Mouse (Mus musculus) CH12.LX (cell line): ENCODE data around the gene Phc1. TPM values are rescaled to one million over a fixed set of nuclear protein-coding genes. Genes with fewer than 3 reads are reported as not detected.

Experiments
- DNase-seq: peaks from one replicate; pipeline ENCODE4 v3.0.0-alpha.2; 2013; ENCODE audit errors: extremely low read depth
- H3K27ac ChIP-seq: 2 replicates; pipeline ENCODE4 v1.5.1; 2012; ENCODE audit warnings: low read depth, mild to moderate bottlenecking, control low read depth, moderate library complexity; ENCODE audit not compliant: insufficient read depth
- H3K27me3 ChIP-seq: replicated peaks from 2 replicates; pipeline ENCODE3; 2012; ENCODE audit warnings: inconsistent platforms
- H3K36me3 ChIP-seq, 2 experiments: replicated peaks in 1 of 2; 2 replicates each; pipeline versions ENCODE3 to v1.6.1; 2012; ENCODE audit warnings: inconsistent platforms in 1 of 2, low read length in 1 of 2, mild to moderate bottlenecking in 1 of 2, mixed read lengths in 1 of 2, moderate library complexity in 1 of 2; ENCODE audit not compliant: control insufficient read depth in 1 of 2, insufficient read depth in 1 of 2
- H3K4me1 ChIP-seq, 2 experiments: 2 replicates each; pipeline ENCODE4 v1.6.1; 2012; ENCODE audit warnings: inconsistent platforms in 1 of 2, moderate library complexity in 1 of 2; ENCODE audit not compliant: insufficient read depth in 2 of 2, control insufficient read depth in 1 of 2
- H3K4me2 ChIP-seq: 2 replicates; pipeline ENCODE4 v1.6.1; 2012; ENCODE audit warnings: low read depth, mild to moderate bottlenecking, control low read depth; ENCODE audit not compliant: poor library complexity, insufficient read depth, severe bottlenecking
- H3K4me3 ChIP-seq, 3 experiments: fragments of 150-350 bp in 1 of 3; sonication (generic) in 1 of 3; replicated peaks in 1 of 3; 2 replicates each; pipeline versions ENCODE3 to v1.5.1; 2011 to 2012; ENCODE audit warnings: low read depth in 2 of 3, low read length in 2 of 3, mild to moderate bottlenecking in 2 of 3, moderate library complexity in 2 of 3, control low read depth in 1 of 3, improper control_type of control experiment in 1 of 3, inconsistent platforms in 1 of 3, mixed read lengths in 1 of 3; ENCODE audit not compliant: poor library complexity in 1 of 3
- H3K79me2 ChIP-seq: replicated peaks from 2 replicates; pipeline ENCODE4 v1.6.1; 2012; ENCODE audit warnings: mild to moderate bottlenecking, moderate library complexity; ENCODE audit not compliant: control insufficient read depth, poor library complexity, insufficient read depth, severe bottlenecking; ENCODE audit errors: extremely low read depth
- H3K9ac ChIP-seq: 2 replicates; pipeline ENCODE4 v1.6.1; 2012; ENCODE audit warnings: low read depth, mild to moderate bottlenecking, control low read depth, moderate library complexity; ENCODE audit not compliant: insufficient read depth
- H3K9me3 ChIP-seq: replicated peaks from 2 replicates; pipeline ENCODE3; 2012; ENCODE audit warnings: low read length, inconsistent platforms, mixed read lengths
- CHD1 ChIP-seq: IDR thresholded peaks from 2 replicates; pipeline ENCODE4 v1.6.1; 2012; ENCODE audit warnings: low read depth, low read length, improper control_type of control experiment, inconsistent platforms
- E2F4 ChIP-seq: IDR thresholded peaks from 2 replicates; pipeline ENCODE4 v1.6.1; 2011; ENCODE audit warnings: low read depth, low read length, improper control_type of control experiment; ENCODE audit not compliant: insufficient replicate concordance
- ELF1 ChIP-seq: IDR thresholded peaks from 2 replicates; pipeline ENCODE4 v1.6.1; 2014; ENCODE audit warnings: low read depth, mild to moderate bottlenecking, inconsistent platforms, low read length, improper control_type of control experiment
- HCFC1 ChIP-seq: IDR thresholded peaks from 2 replicates; pipeline ENCODE4 v1.6.1; 2012; ENCODE audit warnings: low read depth, mild to moderate bottlenecking, inconsistent platforms, low read length, improper control_type of control experiment
- JUN ChIP-seq: IDR thresholded peaks from 2 replicates; pipeline ENCODE4 v1.6.1; 2011; ENCODE audit warnings: low read depth, mild to moderate bottlenecking, low read length, improper control_type of control experiment, moderate library complexity; ENCODE audit not compliant: insufficient read depth
- JUND ChIP-seq: conservative IDR thresholded peaks from 2 replicates; pipeline ENCODE4 v1.6.1; 2011; ENCODE audit warnings: low read depth, low read length, improper control_type of control experiment
- KAT2A ChIP-seq: IDR thresholded peaks from 2 replicates; pipeline ENCODE4 v1.6.1; 2012; ENCODE audit warnings: low read length, improper control_type of control experiment, inconsistent platforms; ENCODE audit not compliant: insufficient replicate concordance
- MAX ChIP-seq: IDR thresholded peaks from 2 replicates; pipeline ENCODE4 v1.6.1; 2011; ENCODE audit warnings: low read length, improper control_type of control experiment
- MAZ ChIP-seq: IDR thresholded peaks from 2 replicates; pipeline ENCODE4 v1.6.1; 2012; ENCODE audit warnings: low read depth, mild to moderate bottlenecking, inconsistent platforms, low read length, improper control_type of control experiment, moderate library complexity
- MXI1 ChIP-seq: IDR thresholded peaks from 2 replicates; pipeline ENCODE4 v1.6.1; 2011; ENCODE audit warnings: mild to moderate bottlenecking, low read depth, low read length, improper control_type of control experiment
- PAX5 ChIP-seq: IDR thresholded peaks from 2 replicates; pipeline ENCODE4 v1.6.1; 2012; ENCODE audit warnings: low read length, inconsistent platforms, mixed read lengths
- POLR2AphosphoS2 ChIP-seq: IDR thresholded peaks from 2 replicates; pipeline ENCODE4 v1.6.1; 2011; ENCODE audit warnings: low read depth, low read length, improper control_type of control experiment
- SMC3 ChIP-seq: IDR thresholded peaks from 2 replicates; pipeline ENCODE4 v1.6.1; 2011; ENCODE audit warnings: low read depth, low read length, improper control_type of control experiment
- TCF12 ChIP-seq: IDR thresholded peaks from 2 replicates; pipeline ENCODE4 v1.6.1; 2014; ENCODE audit warnings: low read depth, mild to moderate bottlenecking, inconsistent platforms, low read length, improper control_type of control experiment
- UBTF ChIP-seq: IDR thresholded peaks from 2 replicates; pipeline ENCODE4 v1.6.1; 2012; ENCODE audit warnings: low read depth, mild to moderate bottlenecking, inconsistent platforms, low read length, improper control_type of control experiment, moderate library complexity
- USF2 ChIP-seq: conservative IDR thresholded peaks from 2 replicates; pipeline ENCODE4 v1.6.1; 2011; ENCODE audit warnings: low read depth, low read length, improper control_type of control experiment
- ZKSCAN1 ChIP-seq: IDR thresholded peaks from 2 replicates; pipeline ENCODE4 v1.6.1; 2012; ENCODE audit warnings: low read depth, inconsistent platforms, low read length, improper control_type of control experiment, borderline replicate concordance
- ZNF384 ChIP-seq: IDR thresholded peaks from 2 replicates; pipeline ENCODE4 v1.6.1; 2012; ENCODE audit warnings: low read depth, low read length, improper control_type of control experiment, inconsistent platforms
- dilution Hi-C: fragments of 300-500 bp; cut with MboI; formaldehyde crosslinking; loops from 2 replicates; pipeline ENCODE4 v1.14.3; 2020; ENCODE audit warnings: low sequenced_read_pairs; ENCODE audit not compliant: extremely low pct_unique_long_range_greater_than_20kb, extremely low pct_ligation_motif_present
- in situ Hi-C: fragments of 300-500 bp; cut with MboI; formaldehyde crosslinking; loops from 3 replicates; pipeline ENCODE4 v1.14.3; 2019; ENCODE audit warnings: low sequenced_read_pairs, low pct_ligation_motif_present, low pct_unique_long_range_greater_than_20kb, mixed read lengths
- polyA plus RNA-seq: library from polyadenylated mRNA; unstranded; fragments of >175 nt; gene quantifications from 2 replicates; pipeline ENCODE4 v1.2.1, GENCODE M21; 2012; ENCODE audit warnings: low read depth; ENCODE audit not compliant: insufficient read length
- total RNA-seq, 2 experiments: library from RNA; depleted of rRNA; stranded (reverse); fragments of 300-350 nt in 1 of 2; fragments of >200 nt in 1 of 2; gene quantifications; 2 replicates each; pipeline ENCODE4 v1.2.3; 2012 to 2014

The Phc1 gene
- total and polyA plus RNA-seq, 3 experiments: 2.9 to 13.8 (median 6.5) TPM

- H3K4me1 ChIP-seq: peaks cover 3 to 17% of the 10 kb centered on the region in 2 experiments; a peak in 2 of 4 replicates
- H3K27ac ChIP-seq: no peak overlapping the region
- H3K9ac ChIP-seq: no peak overlapping the region
- H3K27me3 ChIP-seq: peaks cover 17% of the 10 kb centered on the region
- H3K9me3 ChIP-seq: no peaks in the 10 kb centered on the region
- no peak for DNase-seq
- no peaks in the 10 kb centered on the region for H3K79me2 ChIP-seq
- dilution Hi-C loops: no loop called here
- in situ Hi-C loops: no loop called here
- H3K4me3 ChIP-seq: no peak overlapping the region
- peaks cover under 1 to 4% of the 10 kb centered on the region in 2 experiments for H3K36me3 ChIP-seq
- TF ChIP-seq E2F4: no peak
- no peak for TF ChIP-seq JUND
- TF ChIP-seq HCFC1: no peak
- TF ChIP-seq POLR2AphosphoS2: no peak
- TF ChIP-seq ZNF384: no peak
- no peak for TF ChIP-seq ZKSCAN1
- TF ChIP-seq MAX: no peak
- no peak for TF ChIP-seq JUN
- TF ChIP-seq USF2: no peak
- TF ChIP-seq, all 38 proteins: peak for 0
- H3K4me2 ChIP-seq: no peak overlapping the region
These were observed 863 bp upstream of the Phc1 start for GRCm38 (mm10) chr6:122341038-122341810.

DNA sequence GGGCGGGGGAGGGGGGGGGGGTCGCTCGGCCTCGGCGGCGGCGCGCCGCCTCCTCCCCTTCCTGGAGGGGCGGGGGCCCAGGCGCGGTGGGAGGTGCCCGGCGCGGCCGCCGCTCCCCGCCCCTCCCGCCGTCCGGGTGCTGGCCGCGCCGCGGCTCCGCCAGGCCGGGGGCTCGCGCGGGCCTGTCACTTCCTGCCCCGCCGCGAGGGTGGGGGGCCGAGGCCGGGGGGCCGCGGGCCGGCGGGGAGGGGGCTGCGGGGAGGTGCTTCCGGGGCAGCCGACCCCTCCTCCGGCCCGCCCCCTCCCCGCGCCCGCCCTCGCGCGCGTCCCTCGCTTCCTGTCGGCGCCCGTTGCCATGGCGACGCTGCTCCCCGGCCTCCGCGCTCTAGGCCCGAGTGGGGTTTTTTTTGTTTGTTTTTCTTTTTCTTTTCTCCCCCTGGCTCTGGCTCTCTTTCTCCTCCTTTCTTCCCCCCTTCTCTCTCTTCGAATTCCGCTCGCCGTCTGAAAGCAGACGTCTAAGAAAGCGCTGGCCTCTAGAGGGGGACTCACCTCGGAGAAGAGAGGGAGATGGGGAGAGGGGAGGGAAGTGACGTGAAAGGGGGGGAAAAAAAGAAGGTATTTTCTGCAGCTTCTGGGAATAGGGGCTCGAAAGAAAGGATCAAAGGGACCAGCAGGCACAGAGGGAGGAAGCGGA, 566 bp downstream of the Phc1 start:
- H3K4me2 ChIP-seq: peak overlapping the region; percentile 96
- TF ChIP-seq TCF12 (no peak), UBTF (no peak), HCFC1 (0 out of 2 replicates have a peak, but pooled peaks have one; percentile 30), E2F4 (no peak), MAZ (peak; percentile 74), ELF1 (peak; percentile 52; the same call in 1 of the 2 replicates), SMC3 (no peak), CHD1 (no peak), PAX5 (no peak), MXI1 (peak; percentile 53), ZNF384 (peak; percentile 56), KAT2A (no peak)
- dilution Hi-C loops: no loop called here
- H3K27ac ChIP-seq: no peak overlapping the region; the same call in 1 of the 2 replicates
- in situ Hi-C loops: no loop called here
- peak overlapping the region; percentile 72 for H3K9ac ChIP-seq
- DNase-seq: peak; percentile 77
- H3K9me3 ChIP-seq: no peaks in the 10 kb centered on the region
- H3K79me2 ChIP-seq: no peaks in the 10 kb centered on the region
- peaks cover 6 to 10% of the 10 kb centered on the region in 2 experiments for H3K36me3 ChIP-seq
- peaks cover 17% of the 10 kb centered on the region for H3K27me3 ChIP-seq
- peak overlapping the region; percentile 65 to 83 (median 65) for H3K4me3 ChIP-seq
- H3K4me1 ChIP-seq: peaks cover 3 to 17% of the 10 kb centered on the region in 2 experiments; a peak in 2 of 4 replicates
